Mouse (Mus musculus) neural tube, embryonic 10.5 days (tissue): ENCODE data around the gene Gar1.

Experiments
- DNase-seq: peaks from one replicate; pipeline ENCODE4 v3.0.0-alpha.2; 2017; ENCODE audit warnings: low spot score; ENCODE audit errors: extremely low spot score

Gar1 gene

DNA sequence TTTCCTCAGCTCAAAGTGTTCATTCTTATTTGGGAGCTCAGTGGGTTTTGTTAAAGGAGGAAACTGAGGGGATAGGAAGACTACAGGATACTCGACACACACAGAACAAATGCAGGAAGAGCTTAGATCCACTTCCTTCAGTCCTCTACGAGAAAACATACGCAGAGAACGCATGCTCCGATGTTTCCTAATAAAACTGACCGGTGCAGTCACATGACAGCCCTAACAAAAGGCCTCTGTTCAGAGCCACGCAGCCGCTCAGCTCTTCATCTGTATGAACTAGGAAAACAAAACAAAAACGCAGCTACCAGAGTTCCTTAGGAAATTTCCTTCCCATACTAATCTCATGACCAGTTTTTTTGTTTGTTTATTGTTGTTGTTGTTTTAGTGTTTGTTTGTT, 10.3 kb downstream of the Gar1 start:
- no peak for DNase-seq

DNA sequence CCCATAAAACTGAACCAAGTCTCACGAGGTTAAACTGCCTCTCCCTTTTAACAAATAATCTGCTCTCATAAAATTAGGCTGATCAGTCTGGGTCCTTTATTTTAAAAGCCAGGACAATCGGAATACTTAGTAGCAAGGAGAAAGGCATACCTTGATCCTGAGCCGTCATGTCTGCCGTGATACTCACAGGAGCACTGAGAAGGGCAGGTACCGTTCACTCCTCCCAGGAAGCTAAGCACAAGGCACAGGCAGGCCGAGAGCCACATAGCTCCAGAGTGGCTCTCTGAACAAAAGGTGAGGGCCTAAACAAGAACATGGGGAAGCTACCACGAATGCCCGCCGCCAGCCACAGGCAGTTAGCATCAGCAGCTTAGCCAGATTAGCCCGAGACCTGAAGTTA, 27.4 kb downstream of the Gar1 start, which contains the start of gene Lrit3:
TSS of gene Lrit3 (minus strand) at position 266 of the 400 bp plus-strand sequence.
- no peak for DNase-seq

DNA sequence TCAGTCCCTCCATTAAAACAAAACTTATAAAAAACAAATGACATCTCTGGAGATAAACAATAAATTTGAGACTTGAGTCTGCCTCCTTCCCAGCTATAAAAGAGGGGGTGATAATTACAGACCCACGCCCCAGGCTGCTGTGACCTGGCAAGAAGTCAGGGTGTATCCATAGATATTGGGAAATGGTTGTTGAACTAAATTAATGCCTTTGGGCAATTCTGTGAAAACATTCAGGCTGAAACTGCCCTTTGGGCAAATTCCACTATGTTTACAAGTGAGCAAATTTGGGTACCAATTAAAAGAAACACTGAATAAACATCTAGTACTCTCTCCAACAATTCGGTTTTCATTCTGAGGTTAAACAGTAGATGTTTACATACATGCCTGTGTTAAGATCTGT, 32.2 kb downstream of the Gar1 start:
- no peak for DNase-seq

DNA sequence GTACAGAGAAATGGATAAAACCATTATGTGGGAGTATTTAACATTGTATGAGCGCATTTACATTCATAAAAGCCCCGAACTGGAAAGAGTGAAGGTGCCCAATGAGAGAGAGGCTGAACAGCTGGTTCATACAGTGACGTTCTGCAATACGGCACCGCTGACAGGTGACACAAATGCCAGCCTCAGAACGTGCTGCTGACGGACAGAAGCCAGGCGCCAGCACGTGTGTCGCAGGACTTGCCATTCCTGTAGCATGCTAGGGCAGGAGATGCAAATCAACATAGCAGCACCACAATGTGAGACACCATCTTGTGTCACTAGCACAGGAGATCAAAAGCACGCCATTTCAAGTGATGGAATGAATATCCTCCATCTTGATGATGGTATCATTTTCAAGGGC, 32.6 kb downstream of the Gar1 start:
- no peak for DNase-seq

DNA sequence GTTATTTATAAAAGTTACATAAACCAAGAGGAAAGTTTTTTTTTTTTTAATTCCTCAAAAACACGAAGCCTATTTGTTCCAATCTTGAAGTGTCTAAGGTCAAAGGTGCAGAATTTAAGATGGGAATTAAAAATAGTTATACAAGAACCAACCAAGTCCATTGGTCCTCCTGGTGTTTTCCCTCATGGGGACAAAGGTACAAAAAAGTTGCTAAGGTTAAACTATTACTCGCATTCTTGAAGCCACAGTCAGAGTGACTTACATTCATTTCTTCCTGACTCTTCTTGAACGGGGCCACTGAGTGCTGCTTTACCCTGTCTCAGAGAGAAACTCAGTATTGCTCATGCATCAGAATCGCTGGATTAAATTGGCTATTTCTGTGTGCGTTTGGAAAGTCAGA, 33.9 kb downstream of the Gar1 start:
- no peak for DNase-seq

DNA sequence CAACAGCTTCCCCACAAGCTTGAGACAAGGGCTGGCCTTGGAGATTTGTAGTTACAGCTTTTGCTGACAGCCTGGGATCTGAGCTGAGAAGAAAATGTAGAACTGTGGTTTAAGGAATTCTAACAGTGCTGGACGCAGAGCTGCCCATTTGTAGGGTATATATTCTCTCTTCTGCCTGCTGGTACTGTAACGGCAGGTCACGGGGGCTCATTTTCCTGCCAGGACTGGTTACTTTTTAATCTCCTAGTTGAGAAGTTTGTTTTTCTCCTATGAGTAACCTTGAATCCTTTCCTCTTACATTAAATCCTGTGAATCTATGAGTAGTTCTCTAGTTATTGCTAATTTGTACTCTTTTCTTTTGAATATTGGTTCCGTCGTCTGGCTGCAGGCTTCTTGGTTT, 37.4 kb downstream of the Gar1 start:
- no peak for DNase-seq

DNA sequence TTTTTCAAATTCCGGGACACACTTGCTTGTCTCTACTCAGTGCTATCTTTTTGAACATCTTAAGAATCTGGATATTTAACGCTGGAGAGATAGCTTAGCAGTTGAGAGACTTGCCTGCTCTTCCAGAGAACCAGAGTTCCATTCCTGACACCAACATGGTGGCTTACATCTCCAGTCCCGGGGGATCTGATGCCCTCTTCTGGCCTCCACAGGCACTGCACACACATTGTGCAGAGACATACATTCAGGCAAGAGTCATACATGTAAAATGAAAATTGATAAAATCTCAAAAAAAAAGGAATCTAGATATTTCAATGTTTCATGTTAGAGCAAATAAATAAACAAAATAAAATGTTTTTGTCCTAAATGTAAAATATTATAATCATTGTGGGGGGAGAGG, 48.5 kb downstream of the Gar1 start:
- DNase-seq: no peak

DNA sequence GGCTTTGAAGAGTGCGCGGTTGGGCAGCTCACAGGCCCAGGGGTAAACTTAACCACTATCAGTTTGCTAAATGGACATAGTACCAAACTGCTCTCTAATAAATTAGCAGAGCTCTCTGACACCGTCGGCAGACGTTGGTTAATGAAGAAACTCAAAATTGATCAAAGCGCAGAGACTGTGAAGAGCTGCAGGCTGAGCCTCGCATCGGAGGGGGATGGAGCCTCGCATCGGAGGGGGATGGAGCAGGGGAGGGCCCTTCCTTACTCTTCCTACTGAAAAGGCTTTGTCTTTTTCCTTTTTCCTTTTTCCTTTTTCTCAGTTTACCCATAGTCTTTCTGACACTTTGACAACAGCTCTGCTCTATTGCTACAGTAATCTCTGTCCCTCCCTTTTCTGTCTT, 49.8 kb downstream of the Gar1 start:
- no peak for DNase-seq
